Mouse (Mus musculus) adrenal gland, postnatal 10 days (tissue): ENCODE measurements at regions not wholly inside any gene's neighbourhood (a gene's known extent, or its start where the extent isn't known, plus 50 kb on each side); places are given as distances from the start of the nearest gene placed in this dataset.

Source experiments
- DNase-seq: peaks from one replicate; pipeline ENCODE4 v3.0.0; 2021; ENCODE audit warnings: mixed read lengths

GRCm38 (mm10) chr13:70310516-70310915, 326.9 kb downstream of the Ice1 start:
- DNase-seq = no peak

- DNase-seq = no peak
Measured at GRCm38 (mm10) chr13:70311226-70312055, 326.0 kb downstream of the Ice1 start.

GRCm38 (mm10) chr13:70313205-70313604, 324.2 kb downstream of the Ice1 start:
- no peak for DNase-seq

- DNase-seq = no peak
Measured at GRCm38 (mm10) chr13:70323537-70323936, 313.9 kb downstream of the Ice1 start.

- DNase-seq = no peak
Measured at GRCm38 (mm10) chr13:70336069-70336468, 301.4 kb downstream of the Ice1 start.

GRCm38 (mm10) chr13:70340437-70340836, 297.0 kb downstream of the Ice1 start:
- no peak for DNase-seq

- DNase-seq = no peak
Measured at GRCm38 (mm10) chr13:70343191-70343734, 294.2 kb downstream of the Ice1 start.

GRCm38 (mm10) chr13:70343911-70344310, 293.5 kb downstream of the Ice1 start:
- no peak for DNase-seq

GRCm38 (mm10) chr13:70344311-70344710, 293.1 kb downstream of the Ice1 start:
- no peak for DNase-seq

- DNase-seq = no peak
Measured at GRCm38 (mm10) chr13:70348456-70348855, 289.0 kb downstream of the Ice1 start.

GRCm38 (mm10) chr13:70348965-70349364, 288.5 kb downstream of the Ice1 start:
- DNase-seq = no peak

GRCm38 (mm10) chr13:70369647-70370046, 267.8 kb downstream of the Ice1 start:
- peak; percentile 26 for DNase-seq

- DNase-seq = no peak
Measured at GRCm38 (mm10) chr13:70380772-70381171, 256.7 kb downstream of the Ice1 start.

- DNase-seq = no peak
Measured at GRCm38 (mm10) chr13:70385292-70385691, 252.1 kb downstream of the Ice1 start.

- DNase-seq = no peak
Measured at GRCm38 (mm10) chr13:70412788-70413187, 224.6 kb downstream of the Ice1 start.

GRCm38 (mm10) chr13:70418156-70418555, 219.3 kb downstream of the Ice1 start:
- no peak for DNase-seq

GRCm38 (mm10) chr13:70439419-70439818, 198.0 kb downstream of the Ice1 start:
- DNase-seq = no peak

GRCm38 (mm10) chr13:70446940-70447339, 190.5 kb downstream of the Ice1 start:
- no peak for DNase-seq

GRCm38 (mm10) chr13:70454592-70455390, 182.6 kb downstream of the Ice1 start:
- no peak for DNase-seq

GRCm38 (mm10) chr13:70458406-70458805, 179.0 kb downstream of the Ice1 start:
- no peak for DNase-seq

GRCm38 (mm10) chr13:70464996-70465395, 172.4 kb downstream of the Ice1 start:
- no peak for DNase-seq

GRCm38 (mm10) chr13:70474746-70475145, 162.7 kb downstream of the Ice1 start:
- no peak for DNase-seq

GRCm38 (mm10) chr13:70475366-70475765, 162.1 kb downstream of the Ice1 start:
- DNase-seq = no peak
